Mouse (Mus musculus) heart, embryonic 15.5 days (tissue): ENCODE data around the gene Efcab7. TPM values are rescaled to one million over a fixed set of nuclear protein-coding genes. Genes with fewer than 3 reads are reported as not detected.

Experiments used
- ATAC-seq: fragments of 200-750 bp; cut with Nextera tagmentation; replicated peaks from 2 replicates; pipeline ENCODE4 v1.8.0; 2017; ENCODE audit warnings: low read depth, moderate TSS enrichment; ENCODE audit not compliant: insufficient number of reproducible peaks, insufficient read depth, low FRiP score
- H3K27ac ChIP-seq: fragments of 300-500 bp; sonication (generic); 2 replicates; pipeline ENCODE4 v1.5.1; 2015; ENCODE audit warnings: mild to moderate bottlenecking, inconsistent platforms
- H3K27me3 ChIP-seq: fragments of 300-500 bp; sonication (generic); 2 replicates; pipeline ENCODE4 v1.6.1; 2015; ENCODE audit warnings: inconsistent platforms
- H3K36me3 ChIP-seq: fragments of 300-500 bp; sonication (generic); 2 replicates; pipeline ENCODE4 v1.6.1; 2015; ENCODE audit warnings: mild to moderate bottlenecking, inconsistent platforms
- H3K4me1 ChIP-seq: fragments of 300-500 bp; sonication (generic); replicated peaks from 2 replicates; pipeline ENCODE4 v1.6.1; 2015; ENCODE audit warnings: inconsistent platforms
- H3K4me2 ChIP-seq: fragments of 300-500 bp; sonication (generic); 2 replicates; pipeline ENCODE4 v1.6.1; 2015; ENCODE audit warnings: inconsistent platforms, mild to moderate bottlenecking, moderate library complexity
- H3K4me3 ChIP-seq: fragments of 300-500 bp; sonication (generic); 2 replicates; pipeline ENCODE4 v1.5.1; 2015; ENCODE audit warnings: mild to moderate bottlenecking, inconsistent platforms
- H3K9ac ChIP-seq: fragments of 300-500 bp; sonication (generic); 2 replicates; pipeline ENCODE4 v1.6.1; 2015; ENCODE audit warnings: mild to moderate bottlenecking, inconsistent platforms
- H3K9me3 ChIP-seq: fragments of 300-500 bp; sonication (generic); replicated peaks from 2 replicates; pipeline ENCODE4 v1.6.1; 2016; ENCODE audit warnings: inconsistent platforms
- WGBS: fragments of 180-500 bp; shearing (Covaris S2); methylation state at CpG from one replicate; pipeline ENCODE4 v1.1.7; 2015; ENCODE audit warnings: mixed read lengths; 5-methylcytosine and 5-hydroxymethylcytosine counted together
- polyA plus RNA-seq: library from polyadenylated mRNA; unstranded; fragments of >200 nt; fragmentation: Nextera tagmentation; extraction: Ambion mirVana; gene quantifications from 2 replicates; pipeline ENCODE4 v1.2.1, GENCODE M21; 2015

The Efcab7 gene
- polyA plus RNA-seq, 1 experiment from 2014 or later, result 5.9 TPM

DNA sequence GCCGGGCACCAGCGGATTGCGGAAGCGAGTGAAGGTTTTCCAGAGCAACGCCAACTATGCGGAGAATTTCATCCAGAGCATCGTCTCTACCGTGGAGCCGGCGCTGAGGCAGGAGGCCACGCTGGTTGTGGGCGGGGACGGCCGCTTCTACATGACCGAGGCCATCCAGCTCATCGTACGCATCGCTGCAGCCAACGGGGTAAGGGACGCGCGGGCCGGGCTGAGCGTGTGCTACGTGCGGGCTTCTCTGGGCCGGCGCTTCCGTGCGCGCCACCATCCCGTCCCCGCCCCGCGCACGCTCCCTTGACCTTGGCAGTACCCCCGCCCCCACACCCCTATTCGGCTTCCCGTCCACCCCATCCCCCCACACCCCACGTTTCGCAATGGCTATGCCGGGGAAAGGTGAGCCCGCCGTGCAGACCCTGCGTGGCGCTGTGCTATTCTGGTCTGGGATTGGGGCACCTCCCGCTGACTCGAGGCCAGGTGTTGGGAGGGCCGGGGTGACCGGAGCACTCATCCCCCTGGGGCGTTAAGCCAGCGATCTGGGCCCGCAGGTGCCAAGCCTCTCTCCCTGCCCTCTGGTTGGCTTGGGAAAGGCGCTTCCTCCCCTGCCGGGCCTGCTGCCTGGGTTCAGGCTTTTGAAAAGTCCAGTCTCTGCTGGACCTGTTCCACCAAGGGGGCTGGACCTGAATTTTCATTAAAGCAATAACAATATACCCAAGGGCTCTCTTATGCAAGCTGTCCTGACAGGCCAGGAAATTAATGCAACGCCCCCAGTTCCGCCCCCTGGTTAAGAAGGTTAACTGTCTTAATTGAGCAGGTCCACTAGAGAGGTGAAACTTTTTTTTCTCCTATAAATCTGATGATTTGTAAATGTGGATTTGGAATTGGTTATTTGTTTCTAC, 100.9 kb downstream of the Efcab7 start, which contains the start of gene Itgb3bp:
Itgb3bp (minus strand) TSS at position 201 of the 905 bp plus-strand sequence.
- no peaks in the 10 kb centered on the region for H3K9me3 ChIP-seq
- H3K9ac ChIP-seq, result peak within 1 kb of the TSS; percentile 90
- H3K27me3 ChIP-seq, result no peaks in the 10 kb centered on the region
- peak within 1 kb of the TSS; percentile 82 for H3K4me2 ChIP-seq
- H3K27ac ChIP-seq, result peak within 1 kb of the TSS; percentile 99
- H3K36me3 ChIP-seq, result no peaks in the 10 kb centered on the region; the same call in 1 of the 2 replicates
- ATAC-seq, result peak; percentile 92
- H3K4me3 ChIP-seq, result peak within 1 kb of the TSS; percentile 72
- peaks cover 30% of the 10 kb centered on the region for H3K4me1 ChIP-seq
- 1% methylated on average over 56 of the region's 57 CpGs for WGBS

DNA sequence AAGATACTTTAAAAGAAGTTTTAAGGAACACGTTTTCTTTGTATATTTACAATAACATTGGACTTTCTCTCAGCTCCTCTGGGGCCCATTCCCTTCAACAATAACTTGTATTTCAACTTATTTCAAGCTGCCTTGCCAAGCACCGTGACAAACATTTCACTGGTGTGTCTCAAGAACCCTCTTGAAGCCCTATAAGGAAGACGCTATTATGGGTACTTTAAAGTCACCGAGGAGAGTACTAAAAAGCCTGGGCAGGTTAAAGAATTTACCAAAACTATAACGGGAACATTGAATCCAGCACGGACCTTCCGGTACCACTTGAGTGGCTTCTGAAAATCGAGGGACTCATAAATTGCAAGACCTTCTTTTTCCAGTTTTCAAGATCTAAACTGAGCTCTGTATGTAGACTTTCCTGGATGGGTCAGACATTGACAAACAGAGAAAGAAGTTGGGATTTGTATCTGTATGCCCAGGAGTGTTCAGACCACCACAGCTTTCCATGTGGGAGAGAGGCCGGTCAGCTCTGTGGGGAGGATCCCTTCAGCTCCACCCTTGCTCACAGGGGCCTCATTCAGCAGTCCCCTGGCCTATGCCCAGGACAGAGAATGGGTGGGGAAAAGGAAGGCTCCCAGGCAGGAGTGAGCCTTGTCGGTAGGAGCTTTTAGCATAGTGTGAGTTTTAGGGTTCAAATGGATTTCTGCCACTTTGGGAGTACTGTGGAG, 101.7 kb downstream of the Efcab7 start:
- peak overlapping the region; percentile 90 for H3K9ac ChIP-seq
- H3K4me3 ChIP-seq, result peak overlapping the region; percentile 72
- 31% methylated on average over 10 of the region's 10 CpGs for WGBS
- peak overlapping the region; percentile 82 for H3K4me2 ChIP-seq
- H3K27ac ChIP-seq, result peak overlapping the region; percentile 99
- H3K4me1 ChIP-seq, result peaks cover 32% of the 10 kb centered on the region
- no peak for ATAC-seq
- H3K9me3 ChIP-seq, result no peaks in the 10 kb centered on the region
- peaks cover 4% of the 10 kb centered on the region; the same call in 1 of the 2 replicates for H3K36me3 ChIP-seq
- no peaks in the 10 kb centered on the region for H3K27me3 ChIP-seq

- H3K4me1 ChIP-seq, result peaks cover 32% of the 10 kb centered on the region
- no peak for ATAC-seq
- no peaks in the 10 kb centered on the region for H3K9me3 ChIP-seq
- H3K9ac ChIP-seq, result peak overlapping the region; percentile 90
- WGBS, result 44% methylated on average over 11 of the region's 11 CpGs
- no peaks in the 10 kb centered on the region for H3K27me3 ChIP-seq
- peak overlapping the region; percentile 99 for H3K27ac ChIP-seq
- H3K4me2 ChIP-seq, result peak overlapping the region; percentile 82
- H3K4me3 ChIP-seq, result peak overlapping the region; percentile 72
- H3K36me3 ChIP-seq, result peaks cover 4% of the 10 kb centered on the region; the same call in 1 of the 2 replicates
These were observed 102.2 kb downstream of the Efcab7 start for GRCm38 (mm10) chr4:99931240-99931580.

DNA sequence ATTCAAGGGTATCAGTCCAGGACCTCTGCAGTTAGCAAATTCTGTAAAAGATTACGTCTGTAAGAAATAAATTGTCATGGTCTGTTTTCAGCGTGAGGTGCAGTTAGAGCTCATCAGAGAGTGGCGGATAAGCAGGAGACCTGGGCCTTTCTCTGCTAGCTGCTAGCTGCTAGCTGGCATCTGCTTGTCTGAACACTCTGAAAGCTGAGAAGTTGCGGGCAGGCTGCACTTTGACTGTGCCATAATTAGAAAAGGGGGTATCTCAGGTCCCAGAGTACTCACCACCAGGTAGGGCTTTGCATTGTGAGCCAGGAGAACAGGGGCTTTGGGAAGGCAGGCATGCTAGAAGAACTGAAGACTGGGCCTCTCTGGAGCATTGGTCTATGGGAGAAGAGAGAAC, 102.8 kb downstream of the Efcab7 start:
- peak overlapping the region; percentile 72 for H3K4me3 ChIP-seq
- WGBS, result 51% methylated on average over 4 of the region's 4 CpGs
- H3K27me3 ChIP-seq, result no peaks in the 10 kb centered on the region

DNA sequence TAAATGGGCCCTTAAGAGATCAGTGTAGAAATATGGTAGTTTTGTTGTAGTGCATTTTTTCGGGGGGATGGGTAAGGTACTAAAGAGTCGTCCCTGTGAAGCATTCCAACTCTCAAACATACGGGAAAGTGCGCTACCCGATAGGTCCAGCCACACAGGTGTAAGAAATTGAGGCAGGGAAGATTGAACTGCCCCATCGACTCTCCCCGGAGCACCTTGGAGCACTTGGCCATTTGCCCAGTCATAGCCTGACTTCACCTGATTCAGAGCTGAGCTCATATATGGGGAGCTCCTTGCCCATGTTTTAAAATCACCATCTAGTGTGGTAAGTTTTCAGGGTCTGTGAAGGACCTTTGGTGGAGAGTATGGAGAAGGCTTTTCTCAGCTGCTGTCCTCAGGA, 105.9 kb downstream of the Efcab7 start:
- no peak overlapping the region for H3K27ac ChIP-seq
- no peaks in the 10 kb centered on the region for H3K9me3 ChIP-seq
- H3K4me3 ChIP-seq, result no peak overlapping the region
- no peak for ATAC-seq
- no peaks in the 10 kb centered on the region for H3K27me3 ChIP-seq
- H3K36me3 ChIP-seq, result peaks cover 4% of the 10 kb centered on the region; the same call in 1 of the 2 replicates
- no peak overlapping the region for H3K9ac ChIP-seq
- peaks cover 34% of the 10 kb centered on the region for H3K4me1 ChIP-seq
- no peak overlapping the region for H3K4me2 ChIP-seq
- 81% methylated on average over 7 of the region's 7 CpGs for WGBS

More for the DNA sequence above, 102.8 kb downstream of the Efcab7 start:
- peak overlapping the region; percentile 99 for H3K27ac ChIP-seq
- H3K4me2 ChIP-seq, result peak overlapping the region; percentile 82
- H3K36me3 ChIP-seq, result peaks cover 4% of the 10 kb centered on the region; the same call in 1 of the 2 replicates
- no peak for ATAC-seq
- H3K9me3 ChIP-seq, result no peaks in the 10 kb centered on the region
- peaks cover 32% of the 10 kb centered on the region for H3K4me1 ChIP-seq
- peak overlapping the region; percentile 90 for H3K9ac ChIP-seq

- WGBS, result 76% methylated on average over 5 of the region's 5 CpGs
- peaks cover 38% of the 10 kb centered on the region for H3K4me1 ChIP-seq
- H3K4me2 ChIP-seq, result no peak overlapping the region
- peaks cover 4% of the 10 kb centered on the region; the same call in 1 of the 2 replicates for H3K36me3 ChIP-seq
- H3K27ac ChIP-seq, result no peak overlapping the region
- no peak overlapping the region for H3K9ac ChIP-seq
- no peak overlapping the region for H3K4me3 ChIP-seq
- no peaks in the 10 kb centered on the region for H3K9me3 ChIP-seq
- no peak for ATAC-seq
- H3K27me3 ChIP-seq, result no peaks in the 10 kb centered on the region
These were observed 107.3 kb downstream of the Efcab7 start for GRCm38 (mm10) chr4:99936278-99936677.

- Histone ChIP-seq H3K4me1 (peaks cover 41% of the 10 kb centered on the region), H3K4me3 (no peak overlapping the region), H3K4me2 (no peak overlapping the region), H3K27ac (peak overlapping the region; percentile 34; the same call in 1 of the 2 replicates), H3K27me3 (no peaks in the 10 kb centered on the region), H3K9ac (no peak overlapping the region), H3K9me3 (no peaks in the 10 kb centered on the region), H3K36me3 (peaks cover 4% of the 10 kb centered on the region; the same call in 1 of the 2 replicates)
- ATAC-seq, result no peak
- WGBS, result 42% methylated on average over 16 of the region's 16 CpGs
These were observed 110.9 kb downstream of the Efcab7 start for GRCm38 (mm10) chr4:99939711-99940505.

- Histone ChIP-seq H3K27ac (peak overlapping the region; percentile 7; the same call in 1 of the 2 replicates), H3K27me3 (no peaks in the 10 kb centered on the region), H3K4me2 (no peak overlapping the region), H3K9ac (no peak overlapping the region), H3K4me1 (peaks cover 39% of the 10 kb centered on the region), H3K36me3 (0 out of 2 replicates have a peak, but pooled peaks cover 4% of the 10 kb centered on the region), H3K9me3 (no peaks in the 10 kb centered on the region), H3K4me3 (no peak overlapping the region)
- WGBS, result 51% methylated on average over 10 of the region's 10 CpGs
- ATAC-seq, result 0 out of 2 replicates have a peak, but pooled peaks have one; percentile 29
These were observed 112.8 kb downstream of the Efcab7 start for GRCm38 (mm10) chr4:99941655-99942414.

DNA sequence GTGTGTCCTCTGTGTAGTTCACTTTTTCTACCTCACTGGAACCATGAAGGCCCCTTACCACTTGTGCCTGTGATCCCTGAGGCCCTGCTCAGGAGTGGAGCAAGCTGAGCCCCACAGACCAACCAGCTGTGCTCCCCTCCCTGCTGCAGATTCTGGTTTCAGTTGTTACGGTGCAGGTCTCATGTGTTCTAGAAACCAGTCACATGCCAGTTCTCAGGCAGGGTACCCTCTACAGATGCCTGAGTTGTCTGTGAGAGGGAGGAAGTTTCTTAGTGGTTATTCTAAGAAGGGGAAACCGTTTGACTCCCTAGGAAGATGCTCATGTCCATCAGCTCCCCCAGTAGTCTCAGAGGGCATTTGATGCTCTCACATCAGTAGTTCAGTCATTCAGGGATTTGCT, 115.6 kb downstream of the Efcab7 start:
- H3K4me3 ChIP-seq, result no peak overlapping the region
- H3K36me3 ChIP-seq, result 0 out of 2 replicates have a peak, but pooled peaks cover 7% of the 10 kb centered on the region
- no peaks in the 10 kb centered on the region for H3K9me3 ChIP-seq
- 61% methylated on average over 2 of the region's 2 CpGs for WGBS
- H3K9ac ChIP-seq, result no peak overlapping the region
- H3K27me3 ChIP-seq, result no peaks in the 10 kb centered on the region
- no peak overlapping the region for H3K27ac ChIP-seq
- H3K4me2 ChIP-seq, result no peak overlapping the region
- ATAC-seq, result no peak
- peaks cover 26% of the 10 kb centered on the region for H3K4me1 ChIP-seq

DNA sequence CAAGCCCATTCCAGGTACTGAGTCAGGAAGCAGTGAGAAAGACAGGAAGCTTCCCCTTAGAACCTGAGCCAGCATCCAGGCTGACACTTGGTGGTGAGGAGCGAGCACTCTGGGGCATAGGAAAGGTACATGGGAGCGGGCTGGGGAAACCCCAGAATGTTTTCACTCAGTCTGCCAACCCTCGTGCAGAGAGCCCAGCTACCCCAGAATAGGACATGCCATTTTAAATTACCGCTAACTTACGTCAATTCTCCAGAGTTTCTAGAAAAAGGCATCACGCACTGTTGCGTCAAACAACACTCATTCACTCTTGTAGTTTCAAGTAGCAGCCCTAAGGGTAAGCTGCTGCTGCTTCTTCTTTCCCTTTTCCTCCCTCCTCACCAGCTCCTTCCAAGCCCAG, 116.0 kb downstream of the Efcab7 start:
- ATAC-seq, result no peak
- no peak overlapping the region for H3K27ac ChIP-seq
- peaks cover 22% of the 10 kb centered on the region for H3K4me1 ChIP-seq
- WGBS, result 74% methylated on average over 7 of the region's 7 CpGs
- H3K27me3 ChIP-seq, result no peaks in the 10 kb centered on the region
- no peaks in the 10 kb centered on the region for H3K9me3 ChIP-seq
- no peak overlapping the region for H3K4me3 ChIP-seq
- H3K4me2 ChIP-seq, result no peak overlapping the region
- H3K36me3 ChIP-seq, result 0 out of 2 replicates have a peak, but pooled peaks cover 7% of the 10 kb centered on the region
- no peak overlapping the region for H3K9ac ChIP-seq
